Mouse (Mus musculus) CH12.LX (cell line): ENCODE data around the gene Rps6ka1. TPM values are rescaled to one million over a fixed set of nuclear protein-coding genes. Genes with fewer than 3 reads are reported as not detected.

Experiments used
- DNase-seq: peaks from one replicate; pipeline ENCODE4 v3.0.0-alpha.2; 2013; ENCODE audit errors: extremely low read depth
- H3K27ac ChIP-seq: 2 replicates; pipeline ENCODE4 v1.5.1; 2012; ENCODE audit warnings: low read depth, mild to moderate bottlenecking, control low read depth, moderate library complexity; ENCODE audit not compliant: insufficient read depth
- H3K27me3 ChIP-seq: replicated peaks from 2 replicates; pipeline ENCODE3; 2012; ENCODE audit warnings: inconsistent platforms
- H3K36me3 ChIP-seq, 2 experiments: replicated peaks in 1 of 2; 2 replicates each; pipeline versions ENCODE3 to v1.6.1; 2012; ENCODE audit warnings: inconsistent platforms in 1 of 2, low read length in 1 of 2, mild to moderate bottlenecking in 1 of 2, mixed read lengths in 1 of 2, moderate library complexity in 1 of 2; ENCODE audit not compliant: control insufficient read depth in 1 of 2, insufficient read depth in 1 of 2
- H3K4me1 ChIP-seq, 2 experiments: 2 replicates each; pipeline ENCODE4 v1.6.1; 2012; ENCODE audit warnings: inconsistent platforms in 1 of 2, moderate library complexity in 1 of 2; ENCODE audit not compliant: insufficient read depth in 2 of 2, control insufficient read depth in 1 of 2
- H3K4me2 ChIP-seq: 2 replicates; pipeline ENCODE4 v1.6.1; 2012; ENCODE audit warnings: low read depth, mild to moderate bottlenecking, control low read depth; ENCODE audit not compliant: poor library complexity, insufficient read depth, severe bottlenecking
- H3K4me3 ChIP-seq, 3 experiments: fragments of 150-350 bp in 1 of 3; sonication (generic) in 1 of 3; replicated peaks in 1 of 3; 2 replicates each; pipeline versions ENCODE3 to v1.5.1; 2011 to 2012; ENCODE audit warnings: low read depth in 2 of 3, low read length in 2 of 3, mild to moderate bottlenecking in 2 of 3, moderate library complexity in 2 of 3, control low read depth in 1 of 3, improper control_type of control experiment in 1 of 3, inconsistent platforms in 1 of 3, mixed read lengths in 1 of 3; ENCODE audit not compliant: poor library complexity in 1 of 3
- H3K79me2 ChIP-seq: replicated peaks from 2 replicates; pipeline ENCODE4 v1.6.1; 2012; ENCODE audit warnings: mild to moderate bottlenecking, moderate library complexity; ENCODE audit not compliant: control insufficient read depth, poor library complexity, insufficient read depth, severe bottlenecking; ENCODE audit errors: extremely low read depth
- H3K9ac ChIP-seq: 2 replicates; pipeline ENCODE4 v1.6.1; 2012; ENCODE audit warnings: low read depth, mild to moderate bottlenecking, control low read depth, moderate library complexity; ENCODE audit not compliant: insufficient read depth
- H3K9me3 ChIP-seq: replicated peaks from 2 replicates; pipeline ENCODE3; 2012; ENCODE audit warnings: low read length, inconsistent platforms, mixed read lengths
- BHLHE40 ChIP-seq: IDR thresholded peaks from 2 replicates; pipeline ENCODE4 v1.6.1; 2011; ENCODE audit warnings: mild to moderate bottlenecking, low read depth, low read length, improper control_type of control experiment
- CHD1 ChIP-seq: IDR thresholded peaks from 2 replicates; pipeline ENCODE4 v1.6.1; 2012; ENCODE audit warnings: low read depth, low read length, improper control_type of control experiment, inconsistent platforms
- CTCF ChIP-seq, 2 experiments: IDR thresholded peaks in 1 of 2; conservative IDR thresholded peaks in 1 of 2; 2 replicates each; pipeline ENCODE4 v1.5.1; 2011 to 2012; ENCODE audit warnings: low read depth in 2 of 2, low read length in 2 of 2, improper control_type of control experiment in 1 of 2, inconsistent platforms in 1 of 2, mild to moderate bottlenecking in 1 of 2, moderate library complexity in 1 of 2
- E2F4 ChIP-seq: IDR thresholded peaks from 2 replicates; pipeline ENCODE4 v1.6.1; 2011; ENCODE audit warnings: low read depth, low read length, improper control_type of control experiment; ENCODE audit not compliant: insufficient replicate concordance
- GABPA ChIP-seq: IDR thresholded peaks from 2 replicates; pipeline ENCODE4 v1.6.1; 2012; ENCODE audit warnings: low read depth, low read length, improper control_type of control experiment, inconsistent platforms; ENCODE audit not compliant: insufficient replicate concordance
- HCFC1 ChIP-seq: IDR thresholded peaks from 2 replicates; pipeline ENCODE4 v1.6.1; 2012; ENCODE audit warnings: low read depth, mild to moderate bottlenecking, inconsistent platforms, low read length, improper control_type of control experiment
- IRF4 ChIP-seq: IDR thresholded peaks from 2 replicates; pipeline ENCODE4 v1.6.1; 2014; ENCODE audit warnings: low read depth, mild to moderate bottlenecking, inconsistent platforms, low read length, improper control_type of control experiment
- JUND ChIP-seq: conservative IDR thresholded peaks from 2 replicates; pipeline ENCODE4 v1.6.1; 2011; ENCODE audit warnings: low read depth, low read length, improper control_type of control experiment
- PAX5 ChIP-seq: IDR thresholded peaks from 2 replicates; pipeline ENCODE4 v1.6.1; 2012; ENCODE audit warnings: low read length, inconsistent platforms, mixed read lengths
- POLR2A ChIP-seq: IDR thresholded peaks from 2 replicates; pipeline ENCODE4 v1.6.1; 2011; ENCODE audit warnings: low read depth, mild to moderate bottlenecking, improper control_type of control experiment, low read length
- RAD21 ChIP-seq: IDR thresholded peaks from 2 replicates; pipeline ENCODE4 v1.6.1; 2011; ENCODE audit warnings: low read depth, mild to moderate bottlenecking, low read length, improper control_type of control experiment, moderate library complexity
- RCOR1 ChIP-seq: conservative IDR thresholded peaks from 2 replicates; pipeline ENCODE4 v1.6.1; 2012; ENCODE audit warnings: low read depth, mild to moderate bottlenecking, inconsistent platforms, low read length, improper control_type of control experiment
- SMC3 ChIP-seq: IDR thresholded peaks from 2 replicates; pipeline ENCODE4 v1.6.1; 2011; ENCODE audit warnings: low read depth, low read length, improper control_type of control experiment
- TCF12 ChIP-seq: IDR thresholded peaks from 2 replicates; pipeline ENCODE4 v1.6.1; 2014; ENCODE audit warnings: low read depth, mild to moderate bottlenecking, inconsistent platforms, low read length, improper control_type of control experiment
- USF2 ChIP-seq: conservative IDR thresholded peaks from 2 replicates; pipeline ENCODE4 v1.6.1; 2011; ENCODE audit warnings: low read depth, low read length, improper control_type of control experiment
- dilution Hi-C: fragments of 300-500 bp; cut with MboI; formaldehyde crosslinking; loops from 2 replicates; pipeline ENCODE4 v1.14.3; 2020; ENCODE audit warnings: low sequenced_read_pairs; ENCODE audit not compliant: extremely low pct_unique_long_range_greater_than_20kb, extremely low pct_ligation_motif_present
- in situ Hi-C: fragments of 300-500 bp; cut with MboI; formaldehyde crosslinking; loops from 3 replicates; pipeline ENCODE4 v1.14.3; 2019; ENCODE audit warnings: low sequenced_read_pairs, low pct_ligation_motif_present, low pct_unique_long_range_greater_than_20kb, mixed read lengths
- polyA plus RNA-seq: library from polyadenylated mRNA; unstranded; fragments of >175 nt; gene quantifications from 2 replicates; pipeline ENCODE4 v1.2.1, GENCODE M21; 2012; ENCODE audit warnings: low read depth; ENCODE audit not compliant: insufficient read length
- total RNA-seq, 2 experiments: library from RNA; depleted of rRNA; stranded (reverse); fragments of 300-350 nt in 1 of 2; fragments of >200 nt in 1 of 2; gene quantifications; 2 replicates each; pipeline ENCODE4 v1.2.3; 2012 to 2014

Gene Rps6ka1
- total and polyA plus RNA-seq, 3 experiments: 72.5 to 130 (median 123) TPM

DNA sequence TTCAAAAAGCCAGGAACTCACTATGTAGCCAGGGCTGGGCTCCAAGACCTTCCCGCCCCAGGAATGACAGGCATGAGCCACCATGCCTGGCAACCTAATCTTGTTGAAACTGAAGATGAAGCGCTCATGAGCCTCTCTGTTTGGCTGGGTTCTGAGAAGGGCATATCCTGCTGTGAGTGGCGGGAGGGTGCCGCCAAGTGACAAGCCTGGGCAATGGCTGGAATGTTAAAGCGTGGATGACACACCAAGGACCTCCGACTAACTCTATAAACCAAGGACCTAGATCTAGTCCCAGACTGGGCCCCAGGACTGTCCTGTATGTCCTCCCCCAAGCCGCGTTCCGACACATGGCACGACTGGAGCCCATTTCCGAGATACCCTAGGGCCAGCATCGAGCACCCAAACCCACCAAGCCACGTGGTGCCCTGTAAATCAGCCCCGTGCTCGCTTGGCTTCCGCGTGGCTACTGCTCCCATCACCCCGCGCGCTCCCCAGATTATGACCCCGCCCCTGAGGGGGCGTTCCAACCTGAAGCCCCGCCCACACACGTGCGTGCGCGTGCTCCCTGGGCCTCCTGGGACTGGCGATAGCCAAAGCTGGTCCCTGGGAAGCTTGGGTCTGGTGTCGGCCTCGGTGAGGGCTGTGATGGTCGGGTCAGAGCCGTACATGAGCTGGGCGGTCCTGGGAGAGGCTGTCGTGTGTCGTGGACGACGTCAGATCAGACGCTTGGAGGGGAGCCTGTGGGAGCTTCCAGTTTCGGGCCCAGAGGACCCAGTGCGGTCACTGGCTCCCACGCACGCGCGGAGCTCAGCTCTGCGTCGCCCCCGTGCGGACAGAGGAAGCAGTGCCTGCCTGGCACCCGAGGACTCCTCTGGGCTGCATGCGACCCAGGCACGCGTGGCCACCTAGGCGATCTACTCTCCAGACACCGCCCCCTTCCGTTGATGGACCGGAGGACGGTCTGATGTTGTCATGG, 22.9 kb upstream of the Rps6ka1 start:
- no peaks in the 10 kb centered on the region for H3K27me3 ChIP-seq
- DNase-seq: no peak
- H3K9me3 ChIP-seq: no peaks in the 10 kb centered on the region
- dilution Hi-C loops (no loop called here), in situ Hi-C loops (no loop called here)
- H3K79me2 ChIP-seq: no peaks in the 10 kb centered on the region
- H3K4me1 ChIP-seq: no peaks in the 10 kb centered on the region; a peak in 1 of 4 replicates
- peak in 1 of 2 experiments; percentile 17; a peak in 1 of 4 replicates for TF ChIP-seq CTCF (conservative IDR thresholded peaks at IDR 0.05 in 1 of 2, IDR thresholded peaks at IDR 0.05 in 1 of 2; ENCODE audit: low read depth in 2 of 2, low read length in 2 of 2)
- TF ChIP-seq GABPA: no peak
- no peak overlapping the region for H3K4me2 ChIP-seq
- no peak overlapping the region for H3K4me3 ChIP-seq
- H3K27ac ChIP-seq: no peak overlapping the region
- H3K9ac ChIP-seq: no peak overlapping the region
- H3K36me3 ChIP-seq: no peaks in the 10 kb centered on the region

DNA sequence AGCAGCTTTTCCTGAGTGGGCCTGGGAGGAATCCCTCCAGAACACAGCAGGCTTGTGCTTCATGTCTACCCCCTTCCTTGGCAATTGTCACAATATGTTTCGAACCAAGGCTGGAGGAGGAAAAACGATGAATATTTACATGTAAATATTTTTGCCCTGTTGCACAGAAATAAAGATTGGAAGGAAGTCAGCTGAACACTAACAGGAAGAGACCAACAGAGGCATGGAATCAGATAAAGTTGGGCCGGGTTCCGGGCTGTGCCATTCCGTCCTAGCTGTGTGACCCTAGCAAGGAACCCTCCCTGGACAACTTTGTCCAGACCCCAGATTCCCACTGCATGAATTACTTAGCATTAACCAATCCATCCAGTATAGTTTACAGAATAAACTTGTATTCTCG, 20.5 kb upstream of the Rps6ka1 start:
- no peak for DNase-seq
- no peaks in the 10 kb centered on the region for H3K79me2 ChIP-seq
- dilution Hi-C loops: no loop called here
- H3K27ac ChIP-seq: no peak overlapping the region
- H3K27me3 ChIP-seq: no peaks in the 10 kb centered on the region
- no peaks in the 10 kb centered on the region for H3K9me3 ChIP-seq
- no peak for TF ChIP-seq TCF12
- TF ChIP-seq RAD21: no peak
- TF ChIP-seq SMC3: no peak
- TF ChIP-seq RCOR1: no peak
- no peak for TF ChIP-seq USF2
- no peak for TF ChIP-seq HCFC1
- TF ChIP-seq POLR2A: no peak
- no peak for TF ChIP-seq IRF4
- no peak for TF ChIP-seq BHLHE40
- no peak for TF ChIP-seq CHD1
- TF ChIP-seq JUND: no peak
- no peak for TF ChIP-seq PAX5
- TF ChIP-seq E2F4: no peak
- no peak overlapping the region for H3K4me2 ChIP-seq
- in situ Hi-C loops: no loop called here
- no peak overlapping the region for H3K9ac ChIP-seq
- peaks cover 0 to 6% of the 10 kb centered on the region in 2 experiments; a peak in 2 of 4 replicates for H3K4me1 ChIP-seq
- no peaks in the 10 kb centered on the region for H3K36me3 ChIP-seq
- no peak overlapping the region for H3K4me3 ChIP-seq
